Mouse (Mus musculus) testis, adult 2 months (tissue): ENCODE data around the gene Mark1. TPM values are rescaled to one million over a fixed set of nuclear protein-coding genes. Genes with fewer than 3 reads are reported as not detected.

Experiments
- H3K27ac ChIP-seq: fragments of 200-500 bp; 2 replicates; pipeline ENCODE4 v1.5.1; 2012; ENCODE audit warnings: low read depth, low read length; ENCODE audit not compliant: control insufficient read depth, insufficient read depth
- H3K27me3 ChIP-seq: fragments of 200-500 bp; 2 replicates; pipeline ENCODE4 v1.6.1; 2012; ENCODE audit warnings: mild to moderate bottlenecking, low read length, moderate library complexity; ENCODE audit not compliant: control insufficient read depth, insufficient read depth
- H3K36me3 ChIP-seq: fragments of 200-500 bp; 2 replicates; pipeline ENCODE4 v1.6.1; 2012; ENCODE audit warnings: mild to moderate bottlenecking, low read length; ENCODE audit not compliant: control insufficient read depth, insufficient read depth
- H3K4me1 ChIP-seq: fragments of 200-500 bp; 2 replicates; pipeline ENCODE4 v1.6.1; 2012; ENCODE audit warnings: low read length; ENCODE audit not compliant: control insufficient read depth, insufficient read depth
- H3K4me3 ChIP-seq: fragments of 200-500 bp; 2 replicates; pipeline ENCODE4 v1.5.1; 2012; ENCODE audit warnings: low read depth, mild to moderate bottlenecking, low read length, moderate library complexity, mixed read lengths; ENCODE audit not compliant: control insufficient read depth
- CTCF ChIP-seq: fragments of 200-500 bp; IDR thresholded peaks from 2 replicates; pipeline ENCODE4 v1.5.1; 2012; ENCODE audit warnings: low read depth, mild to moderate bottlenecking, inconsistent platforms, low read length, moderate library complexity; ENCODE audit not compliant: control insufficient read depth, insufficient read depth, insufficient replicate concordance
- POLR2A ChIP-seq: fragments of 200-500 bp; IDR thresholded peaks from 2 replicates; pipeline ENCODE4 v1.6.1; 2012; ENCODE audit warnings: low read depth, mild to moderate bottlenecking, inconsistent platforms, low read length, moderate library complexity; ENCODE audit not compliant: control insufficient read depth
- polyA plus RNA-seq: library from polyadenylated mRNA; depleted of rRNA; stranded (reverse); fragments of >200 nt; gene quantifications from 2 replicates; pipeline ENCODE4 v1.2.3, GENCODE M21; 2012

Mark1 gene
- polyA plus RNA-seq, 1 experiment, result 1.5 TPM

DNA sequence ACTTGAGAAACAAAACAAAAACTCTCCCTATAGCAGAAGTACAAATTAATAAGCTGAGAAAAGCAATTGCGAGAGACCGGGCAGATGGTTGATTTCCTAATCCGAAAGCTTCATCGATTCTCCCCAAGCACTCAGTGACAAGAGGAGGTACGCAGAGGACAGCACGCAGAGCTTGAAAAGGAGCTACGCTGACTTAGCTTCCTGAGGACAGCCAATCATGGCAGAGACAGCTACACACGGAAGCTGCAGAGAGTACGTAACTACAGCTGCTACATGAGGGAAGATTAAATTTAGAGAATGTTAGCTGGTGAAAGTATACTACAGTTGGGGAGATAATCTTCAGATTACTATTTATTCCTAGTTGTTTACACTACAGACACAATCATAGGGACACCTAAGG lies 40.6 kb downstream of the Mark1 start:
- no peak overlapping the region for H3K27ac ChIP-seq
- no peak overlapping the region for H3K4me3 ChIP-seq
- H3K4me1 ChIP-seq, result no peaks in the 10 kb centered on the region
- no peaks in the 10 kb centered on the region for H3K36me3 ChIP-seq
- H3K27me3 ChIP-seq, result no peaks in the 10 kb centered on the region
- TF ChIP-seq CTCF (no peak), POLR2A (no peak)

GRCm38 (mm10) chr1:184958388-184958787 lies 41.0 kb downstream of the Mark1 start:
- Histone ChIP-seq H3K36me3 (no peaks in the 10 kb centered on the region), H3K27ac (no peak overlapping the region), H3K4me3 (no peak overlapping the region), H3K27me3 (no peaks in the 10 kb centered on the region), H3K4me1 (no peaks in the 10 kb centered on the region)
- TF ChIP-seq CTCF, result no peak
- no peak for TF ChIP-seq POLR2A

DNA sequence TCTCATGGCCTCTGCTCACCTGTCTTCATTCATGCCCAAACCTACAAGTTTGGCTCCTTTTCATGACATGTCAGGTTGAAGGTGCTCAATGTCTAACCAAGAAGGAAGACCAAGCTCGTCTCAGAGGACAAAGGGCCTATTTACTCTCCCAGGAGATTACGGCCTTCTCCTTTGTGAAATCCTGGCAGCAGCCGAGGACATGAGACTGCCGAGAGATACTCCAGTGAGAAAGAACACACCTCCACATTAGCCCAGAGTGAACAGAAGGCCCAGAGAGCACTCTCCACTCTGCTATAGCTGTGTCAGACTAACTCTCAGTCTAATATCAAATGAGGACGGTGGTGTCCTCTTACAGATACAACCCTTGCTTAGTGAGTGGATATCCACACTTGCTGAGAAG lies 47.6 kb downstream of the Mark1 start:
- Histone ChIP-seq H3K36me3 (no peaks in the 10 kb centered on the region), H3K4me1 (no peaks in the 10 kb centered on the region), H3K4me3 (no peak overlapping the region), H3K27me3 (no peaks in the 10 kb centered on the region), H3K27ac (no peak overlapping the region)
- no peak for TF ChIP-seq POLR2A
- TF ChIP-seq CTCF, result no peak

- H3K4me3 ChIP-seq, result no peak overlapping the region
- TF ChIP-seq CTCF (no peak), POLR2A (no peak)
- H3K36me3 ChIP-seq, result no peaks in the 10 kb centered on the region
- H3K4me1 ChIP-seq, result no peaks in the 10 kb centered on the region
- no peaks in the 10 kb centered on the region for H3K27me3 ChIP-seq
- H3K27ac ChIP-seq, result no peak overlapping the region
These were observed 48.3 kb downstream of the Mark1 start for GRCm38 (mm10) chr1:184951057-184951456.

- H3K27ac ChIP-seq, result no peak overlapping the region
- TF ChIP-seq POLR2A (no peak), CTCF (no peak)
- no peaks in the 10 kb centered on the region for H3K4me1 ChIP-seq
- no peaks in the 10 kb centered on the region for H3K36me3 ChIP-seq
- H3K4me3 ChIP-seq, result no peak overlapping the region
- no peaks in the 10 kb centered on the region for H3K27me3 ChIP-seq
These were observed 61.3 kb downstream of the Mark1 start for GRCm38 (mm10) chr1:184938106-184938505.

GRCm38 (mm10) chr1:184935980-184936379 lies 63.4 kb downstream of the Mark1 start:
- H3K4me1 ChIP-seq, result no peaks in the 10 kb centered on the region
- no peak overlapping the region for H3K27ac ChIP-seq
- TF ChIP-seq CTCF, result no peak
- no peak for TF ChIP-seq POLR2A
- H3K27me3 ChIP-seq, result no peaks in the 10 kb centered on the region
- H3K36me3 ChIP-seq, result no peaks in the 10 kb centered on the region
- H3K4me3 ChIP-seq, result no peak overlapping the region

DNA sequence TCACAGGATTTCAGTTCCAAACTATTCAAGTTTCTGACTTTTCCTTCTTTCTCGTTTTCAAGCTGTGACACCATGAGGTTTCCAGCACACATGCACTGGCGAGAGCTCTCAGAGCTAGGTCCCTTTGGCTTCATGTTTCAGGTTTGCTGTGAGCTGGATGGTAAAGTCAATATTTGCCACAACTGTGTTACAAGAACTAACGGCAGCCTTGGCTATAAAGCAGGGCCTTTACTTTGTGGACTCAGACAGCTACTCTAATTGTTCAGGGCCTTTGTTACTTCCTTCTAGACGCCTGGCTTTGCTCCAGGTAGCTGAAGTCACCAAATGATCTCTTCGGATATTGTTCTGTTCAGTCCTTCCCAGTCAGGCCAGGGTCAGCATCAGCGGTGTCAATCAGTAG lies 63.9 kb downstream of the Mark1 start:
- no peaks in the 10 kb centered on the region for H3K4me1 ChIP-seq
- H3K36me3 ChIP-seq, result no peaks in the 10 kb centered on the region
- H3K27me3 ChIP-seq, result no peaks in the 10 kb centered on the region
- TF ChIP-seq POLR2A (no peak), CTCF (no peak)
- no peak overlapping the region for H3K27ac ChIP-seq
- no peak overlapping the region for H3K4me3 ChIP-seq

DNA sequence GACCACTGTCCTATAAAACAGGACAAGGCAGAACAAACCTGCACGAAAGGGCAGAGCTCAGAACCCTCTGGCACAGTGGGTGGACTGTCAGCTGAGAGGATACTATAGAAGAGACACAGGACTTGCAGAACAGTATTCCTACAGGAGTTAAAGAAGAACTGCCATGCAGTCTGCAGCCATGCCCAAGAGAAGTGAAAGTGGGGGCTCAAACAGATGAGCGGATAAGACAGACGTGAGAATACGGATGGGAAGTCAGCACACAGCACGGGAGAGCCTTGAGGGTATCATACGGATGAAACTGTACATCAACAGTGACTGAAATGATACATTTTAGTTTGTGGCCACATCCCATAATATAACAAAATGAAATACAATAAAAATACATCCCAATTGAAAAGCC lies 68.3 kb downstream of the Mark1 start:
- no peak overlapping the region for H3K27ac ChIP-seq
- H3K4me1 ChIP-seq, result no peaks in the 10 kb centered on the region
- TF ChIP-seq CTCF (no peak), POLR2A (no peak)
- H3K4me3 ChIP-seq, result no peak overlapping the region
- H3K27me3 ChIP-seq, result no peaks in the 10 kb centered on the region
- H3K36me3 ChIP-seq, result no peaks in the 10 kb centered on the region
